Mouse (Mus musculus) embryo, embryonic 10 days (tissue): ENCODE results near the gene Ube2z.

Source experiments
- DNase-seq: peaks from one replicate; pipeline ENCODE4 v3.0.0-alpha.2; 2015; ENCODE audit warnings: low spot score

Ube2z gene

GRCm38 (mm10) chr11:96058309-96058708, 6.9 kb downstream of the Ube2z start:
- DNase-seq, result no peak

- no peak for DNase-seq
Observed at GRCm38 (mm10) chr11:96050854-96051253, 14.3 kb downstream of the Ube2z start.

GRCm38 (mm10) chr11:96049939-96050338, 15.2 kb downstream of the Ube2z start:
- DNase-seq, result no peak

GRCm38 (mm10) chr11:96047469-96048373, 17.5 kb downstream of the Ube2z start:
- DNase-seq, result no peak

DNA sequence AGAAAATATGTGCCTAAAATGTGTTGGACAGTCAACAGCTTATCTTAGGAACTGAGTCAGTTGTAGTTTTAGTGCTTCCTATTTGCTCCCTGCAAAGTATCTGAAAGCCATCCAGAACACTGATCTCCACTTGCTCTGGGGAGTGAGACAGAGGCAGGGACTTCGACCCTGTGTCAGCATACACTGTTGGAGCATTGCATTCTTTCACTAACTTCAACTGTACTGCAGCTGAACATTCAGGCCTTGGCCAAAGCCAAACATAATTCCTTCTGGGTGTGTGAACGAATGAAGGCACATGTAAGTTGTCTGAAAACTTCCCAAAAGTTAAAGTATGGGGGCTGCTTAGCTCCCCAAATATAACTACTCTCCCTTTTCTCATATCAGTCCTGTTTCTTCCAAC, 18.4 kb downstream of the Ube2z start:
- no peak for DNase-seq

DNA sequence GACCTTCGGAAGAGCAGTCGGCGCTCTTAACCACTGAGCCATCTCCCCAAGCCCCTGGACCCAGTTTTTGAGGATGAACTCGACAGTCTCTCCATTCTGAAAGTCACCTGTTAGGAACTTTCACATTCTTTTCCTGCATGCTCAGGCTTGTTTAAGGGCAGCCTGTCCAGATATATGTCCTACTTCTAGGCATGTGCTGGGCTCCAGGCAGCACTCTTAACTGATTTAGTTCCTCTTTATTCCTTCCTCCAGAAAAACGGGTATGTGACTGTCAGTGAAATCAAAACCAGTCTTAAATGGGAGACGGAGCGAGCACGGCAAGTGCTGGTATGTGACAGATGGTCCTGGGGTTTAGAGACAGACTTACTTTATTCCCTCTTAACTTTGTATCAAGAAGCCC, 19.2 kb downstream of the Ube2z start:
- no peak for DNase-seq

DNA sequence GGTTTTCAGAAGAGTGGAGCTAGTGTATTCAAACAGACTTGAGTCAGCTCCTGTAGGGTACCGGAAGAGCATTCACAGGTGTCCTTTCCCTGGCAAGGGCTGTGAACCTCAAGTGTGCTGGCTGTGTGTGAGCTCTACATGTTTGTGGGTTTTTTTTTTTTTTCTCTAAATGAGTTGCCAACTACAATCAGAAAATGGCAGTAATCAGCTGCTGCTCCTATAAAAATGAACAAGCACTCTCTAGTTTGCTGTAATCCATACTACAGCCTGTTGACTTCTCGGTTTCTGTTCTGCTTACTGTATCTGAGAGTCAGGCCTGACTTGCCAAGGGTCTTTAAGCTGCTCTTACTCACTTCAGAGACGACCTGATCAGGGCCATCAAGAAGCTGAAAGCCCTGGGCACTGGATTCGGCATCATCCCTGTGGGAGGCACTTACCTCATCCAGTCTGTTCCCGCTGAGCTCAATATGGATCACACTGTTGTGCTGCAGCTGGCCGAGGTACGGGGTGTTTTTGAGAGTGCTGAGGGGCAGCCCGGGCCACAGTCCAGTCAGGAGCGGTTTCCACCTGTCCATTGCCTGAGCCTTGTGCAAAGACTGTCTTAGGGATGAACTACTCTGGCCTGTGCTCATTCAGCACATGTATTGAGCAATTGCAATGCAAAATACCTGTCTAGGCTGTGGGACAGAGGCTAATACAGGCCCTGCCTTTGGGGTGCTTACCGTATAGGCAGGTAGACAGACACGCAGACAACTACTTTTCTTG, 20.2 kb downstream of the Ube2z start:
- no peak for DNase-seq

- no peak for DNase-seq
Observed at GRCm38 (mm10) chr11:96038560-96038959, 26.6 kb downstream of the Ube2z start.

DNA sequence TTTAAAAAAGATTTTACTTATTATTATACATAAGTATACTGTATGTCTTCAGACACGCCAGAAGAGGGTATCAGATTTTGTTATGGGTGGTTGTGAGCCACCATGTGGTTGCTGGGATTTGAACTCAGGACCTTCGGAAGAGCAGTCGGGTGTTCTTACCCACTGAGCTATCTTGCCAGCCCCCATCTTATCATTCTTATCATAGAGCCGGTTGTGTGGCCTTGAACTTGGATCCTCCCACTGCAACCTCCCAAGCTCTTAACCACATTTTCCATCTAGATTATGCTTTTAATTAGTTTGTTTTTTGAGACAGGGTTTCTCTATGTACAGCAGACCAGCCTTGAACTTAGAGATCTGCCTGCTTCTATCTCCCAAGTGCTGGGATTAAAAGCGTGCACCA, 27.7 kb downstream of the Ube2z start:
- no peak for DNase-seq

DNA sequence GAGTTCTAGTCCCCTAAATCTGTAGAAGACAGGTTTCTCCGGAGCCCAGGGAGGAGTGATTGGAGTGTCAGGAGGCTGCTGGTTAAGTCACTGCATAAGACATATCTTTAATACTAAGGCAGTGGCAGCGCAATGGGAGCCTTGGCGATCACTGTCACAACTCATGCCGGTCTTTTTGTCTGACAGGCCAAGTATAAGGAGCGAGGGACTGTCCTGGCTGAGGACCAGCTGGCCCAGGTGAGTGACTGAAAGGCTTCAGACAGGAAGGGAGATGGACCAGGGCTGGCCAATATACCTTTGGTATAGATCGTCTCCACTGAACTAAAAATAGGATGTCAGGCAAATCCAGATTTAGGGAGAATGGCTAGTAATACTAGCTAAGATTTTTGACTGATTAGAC, 30.1 kb downstream of the Ube2z start:
- no peak for DNase-seq

DNA sequence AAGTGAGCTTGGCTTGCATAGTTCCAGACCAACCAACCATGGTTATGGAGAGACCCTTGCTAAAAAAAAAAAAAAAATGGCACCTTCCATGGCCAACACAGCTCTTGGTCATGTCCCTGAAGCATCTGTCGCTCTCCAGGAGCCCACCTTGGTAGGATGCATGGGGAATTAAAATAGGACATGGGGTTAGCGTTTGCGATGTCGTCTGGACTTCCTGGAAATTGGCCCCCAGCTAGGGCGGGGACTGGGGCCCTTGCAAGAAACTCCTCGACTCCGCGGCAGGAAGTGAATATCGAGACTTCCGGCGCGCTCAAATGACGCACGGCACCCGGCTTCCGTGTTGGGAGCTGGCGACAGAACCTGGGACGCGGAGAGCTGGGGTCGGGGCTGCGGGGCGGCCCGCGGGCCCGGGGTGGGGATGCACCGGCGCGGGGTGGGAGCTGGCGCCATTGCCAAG, 30.6 kb downstream of the Ube2z start, which contains the start of gene Snf8:
Snf8 (plus strand) TSS at position 290 of the 457 bp plus-strand sequence.
- DNase-seq, result peak; percentile 97

- no peak for DNase-seq
Observed at GRCm38 (mm10) chr11:96034116-96034515, 31.1 kb downstream of the Ube2z start.

- DNase-seq, result peak; percentile 64
Observed at GRCm38 (mm10) chr11:96033264-96033663, 31.9 kb downstream of the Ube2z start.

DNA sequence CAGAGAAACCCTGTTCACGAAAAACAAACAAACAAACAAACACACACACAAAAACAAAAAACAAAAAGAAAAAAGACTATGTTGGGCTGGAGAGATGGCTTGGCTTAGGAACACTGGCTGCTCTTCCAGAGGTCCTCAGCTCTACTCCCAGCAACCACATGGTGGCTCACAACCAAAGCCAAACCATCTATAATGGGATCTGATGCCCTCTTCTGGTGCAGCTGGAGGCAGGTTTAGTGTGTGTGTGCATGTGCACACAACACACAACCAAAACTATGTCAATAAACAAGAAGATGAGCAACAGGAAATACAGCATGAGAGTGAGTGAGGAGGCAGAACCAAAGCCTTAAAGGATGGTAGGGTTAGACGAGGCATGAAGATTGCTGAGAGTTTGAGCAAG, 33.5 kb downstream of the Ube2z start:
- no peak for DNase-seq

GRCm38 (mm10) chr11:96030571-96030970, 34.6 kb downstream of the Ube2z start:
- no peak for DNase-seq

DNA sequence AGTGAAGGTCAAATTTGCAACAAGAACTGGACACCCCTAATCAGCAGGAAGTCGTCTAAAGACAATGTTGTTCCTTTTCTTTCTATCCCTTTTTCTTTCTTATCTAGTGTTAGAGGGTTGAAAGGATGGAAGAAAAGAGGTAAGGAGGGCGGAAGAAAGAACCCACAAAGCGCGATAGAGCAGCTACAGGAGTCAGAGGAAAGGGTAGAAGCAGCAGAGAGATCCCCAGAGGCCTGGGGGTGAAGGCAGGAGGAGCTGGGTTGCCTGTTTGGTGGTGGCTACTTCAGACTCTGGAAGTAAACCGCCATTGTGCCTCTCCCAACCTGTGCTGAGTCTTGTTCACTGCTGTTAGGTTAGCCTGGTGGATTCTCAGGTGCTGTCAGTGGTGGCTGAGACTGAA, 37.1 kb downstream of the Ube2z start:
- no peak for DNase-seq

GRCm38 (mm10) chr11:96020622-96021021, 44.6 kb downstream of the Ube2z start:
- no peak for DNase-seq

GRCm38 (mm10) chr11:96017941-96018351, 47.2 kb downstream of the Ube2z start:
- DNase-seq, result peak; percentile 61

DNA sequence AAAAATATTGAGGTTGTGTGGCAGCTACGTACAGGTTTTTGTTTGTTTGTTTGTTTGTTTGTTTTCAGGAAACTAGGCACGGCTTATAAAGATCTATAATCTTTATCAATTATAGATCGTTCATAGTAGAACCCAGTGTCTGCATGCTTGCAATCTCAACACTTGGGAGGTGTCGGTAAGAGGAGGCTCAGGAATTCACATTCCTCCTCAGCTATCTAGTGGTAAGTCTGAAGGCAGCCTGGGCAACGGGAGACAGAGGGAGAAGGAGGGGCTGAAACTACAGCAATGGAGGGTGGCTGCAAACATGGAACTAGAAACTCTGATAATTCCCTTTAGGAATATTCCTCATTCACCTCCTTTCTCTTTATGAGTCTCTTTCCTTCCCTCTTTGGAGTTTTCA, 49.8 kb downstream of the Ube2z start:
- peak; percentile 37 for DNase-seq

DNA sequence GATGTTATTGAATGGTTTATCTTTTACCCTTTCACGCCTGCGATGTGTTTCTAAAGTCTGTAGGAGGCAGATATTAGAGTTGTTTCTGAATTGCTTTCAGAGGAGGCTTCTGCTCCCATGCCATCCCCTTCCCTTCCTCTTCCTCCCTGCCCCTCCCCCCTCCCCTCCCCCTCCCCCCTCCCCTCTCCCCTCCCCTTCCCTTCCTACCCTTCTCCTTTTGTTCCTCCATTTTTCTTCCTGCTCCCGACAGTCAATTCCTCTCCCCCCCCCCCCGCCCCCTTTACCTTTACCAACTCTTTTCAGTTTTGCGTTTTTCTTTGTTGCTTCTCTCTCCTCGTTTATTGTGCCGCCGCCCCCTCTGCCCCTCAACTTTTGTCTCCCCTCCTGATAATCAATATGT, 53.2 kb downstream of the Ube2z start:
- no peak for DNase-seq

GRCm38 (mm10) chr11:96008827-96009226, 56.4 kb downstream of the Ube2z start:
- DNase-seq, result peak; percentile 39

DNA sequence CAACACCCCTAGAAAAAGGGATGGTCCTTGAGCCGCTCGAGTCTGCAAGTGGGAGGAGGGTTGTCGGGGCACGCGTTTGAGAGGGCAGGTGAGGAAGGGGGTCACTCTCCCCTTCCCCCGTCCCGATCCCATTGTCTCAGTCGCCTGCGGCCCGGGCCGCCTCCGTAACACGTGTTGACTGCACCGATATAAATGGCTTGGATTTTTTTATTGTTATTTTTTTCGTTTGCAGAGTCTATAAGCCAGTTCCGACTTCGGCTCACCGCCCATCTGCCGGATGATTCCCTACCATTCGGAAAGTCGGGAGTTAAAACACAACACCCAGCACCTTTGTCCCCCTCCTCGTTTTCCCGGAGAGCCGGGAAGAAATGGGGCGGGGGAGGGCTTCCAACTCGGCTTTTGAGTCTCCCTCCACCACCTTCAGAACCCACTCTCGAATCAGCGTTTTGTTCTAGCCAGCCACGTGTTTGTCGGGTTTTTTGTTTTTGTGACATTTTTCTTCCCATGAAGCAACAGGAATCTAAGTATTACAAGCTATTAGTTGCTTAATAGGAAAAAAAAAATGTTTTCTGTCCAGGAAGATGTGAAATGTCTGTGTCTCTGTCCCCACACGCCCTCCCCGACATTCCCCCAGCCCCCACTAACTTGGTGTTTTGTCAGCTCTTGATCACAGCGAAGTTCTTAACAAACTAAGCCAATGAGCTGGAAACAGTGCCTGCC, 57.5 kb downstream of the Ube2z start:
- peak; percentile 60 for DNase-seq
